Mouse (Mus musculus) lung, postnatal 25 days (tissue): Measurements from ENCODE around the gene Cux1.
A peak's percentile ranks its signal among the peaks of the same experiment; 100 is the strongest.

Experiments used
- DNase-seq: peaks from one replicate; pipeline ENCODE4 v3.0.0; 2022; ENCODE audit warnings: low spot score

Gene Cux1

DNA sequence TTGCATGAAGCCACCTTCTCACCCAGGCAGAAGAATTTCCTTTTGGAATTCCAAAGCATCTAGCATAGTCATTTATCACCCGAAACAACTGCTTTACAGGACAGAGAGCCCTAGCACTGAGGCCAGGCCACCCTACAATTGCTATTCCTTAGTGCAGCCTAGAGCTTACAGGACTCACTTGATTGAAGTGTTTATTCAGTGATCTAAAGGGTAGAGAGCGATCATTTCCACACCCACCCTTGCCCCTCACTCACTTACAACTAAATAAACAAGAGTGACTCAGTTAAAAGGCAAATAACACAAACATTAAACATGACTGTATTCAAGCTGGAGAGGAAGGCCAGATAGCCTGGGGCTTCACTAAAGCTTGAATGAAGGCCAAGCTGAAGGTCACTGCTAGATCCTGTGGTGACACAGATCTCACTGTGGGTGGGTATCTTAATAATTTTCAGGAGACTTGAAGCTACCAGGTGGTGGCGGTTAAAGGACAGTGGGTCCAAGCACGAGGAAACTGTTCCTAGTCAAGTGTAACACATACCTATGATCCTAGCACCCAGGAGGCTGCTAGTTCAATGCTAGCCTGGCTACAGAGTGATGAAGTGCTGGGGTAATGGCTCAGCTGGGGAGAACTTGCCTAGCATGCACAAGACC lies 140.0 kb downstream of the Cux1 start:
- peak; percentile 20 for DNase-seq

DNA sequence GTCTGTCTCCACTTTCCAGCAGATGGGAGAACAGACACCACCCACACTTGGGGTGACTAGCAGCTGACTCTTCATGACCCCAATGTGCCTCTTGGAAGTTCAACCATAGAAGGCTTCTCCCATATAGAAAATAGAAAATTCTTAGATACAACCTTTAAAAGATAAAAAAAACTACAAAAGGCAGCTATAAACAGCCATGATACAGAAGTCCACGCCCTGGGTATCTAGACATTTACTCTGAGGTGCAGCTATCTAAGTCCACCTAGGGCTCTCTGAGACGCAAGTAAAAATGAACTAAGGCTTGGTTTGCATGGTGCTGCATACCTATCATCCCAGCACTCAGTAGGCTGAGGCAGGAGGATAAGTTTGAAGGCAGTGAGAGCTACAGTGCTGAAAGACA lies 144.3 kb downstream of the Cux1 start:
- DNase-seq: no peak

DNA sequence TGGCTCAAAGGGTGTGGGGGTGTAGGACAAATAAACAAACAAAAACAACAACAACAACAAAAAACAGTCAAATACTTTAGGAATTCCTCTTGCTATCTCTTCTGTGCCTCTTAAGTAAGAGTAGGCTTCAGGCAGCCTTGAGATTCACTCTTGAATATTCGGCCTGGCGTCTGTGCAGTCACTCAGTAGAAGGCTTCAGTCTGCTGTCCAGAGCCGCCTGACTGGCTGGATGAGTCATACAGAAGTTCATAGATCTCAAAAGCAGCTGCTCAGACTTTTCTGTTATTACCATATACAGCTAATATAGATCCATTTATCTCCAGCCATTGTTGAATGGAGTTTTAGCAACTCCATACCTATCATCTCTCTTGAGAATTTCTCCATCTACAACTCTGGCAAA lies 145.4 kb downstream of the Cux1 start:
- no peak for DNase-seq

DNA sequence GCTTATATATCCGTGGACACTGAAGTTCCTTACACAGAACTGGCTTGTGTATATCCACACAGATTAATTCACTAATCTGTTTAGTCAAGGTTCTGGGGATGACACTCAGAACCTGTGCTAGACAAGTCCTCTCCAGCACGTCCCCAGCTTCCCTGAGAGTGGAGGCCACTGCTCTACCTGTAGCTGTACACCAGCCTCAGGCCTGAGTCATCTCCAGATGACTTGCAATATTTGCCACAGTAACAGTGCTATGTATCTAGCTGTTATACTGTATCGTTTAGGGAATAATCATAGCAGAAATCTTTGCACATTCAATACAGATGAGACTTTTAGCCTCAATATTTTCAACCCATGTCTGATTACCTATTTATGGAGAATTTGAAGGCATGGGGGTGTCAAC lies 146.0 kb downstream of the Cux1 start:
- no peak for DNase-seq

DNA sequence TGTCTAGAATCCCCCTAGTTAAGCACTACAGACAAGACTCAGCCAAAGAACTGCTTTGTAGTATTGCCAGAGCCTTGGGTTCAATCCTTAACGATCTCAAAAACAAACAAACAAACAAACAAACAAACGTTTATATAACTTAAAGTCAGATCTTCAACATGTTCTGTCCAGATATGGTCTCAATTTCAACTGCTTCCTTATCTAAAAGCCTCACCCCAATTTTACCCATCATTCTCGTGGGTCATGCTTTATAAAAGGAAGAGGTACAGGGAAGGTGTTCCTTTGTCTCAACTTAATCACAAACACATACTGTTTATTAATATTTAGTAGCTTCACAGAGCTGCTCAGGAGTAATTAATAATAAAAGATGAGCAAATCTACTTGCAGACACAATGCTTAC lies 146.9 kb downstream of the Cux1 start:
- no peak for DNase-seq

DNA sequence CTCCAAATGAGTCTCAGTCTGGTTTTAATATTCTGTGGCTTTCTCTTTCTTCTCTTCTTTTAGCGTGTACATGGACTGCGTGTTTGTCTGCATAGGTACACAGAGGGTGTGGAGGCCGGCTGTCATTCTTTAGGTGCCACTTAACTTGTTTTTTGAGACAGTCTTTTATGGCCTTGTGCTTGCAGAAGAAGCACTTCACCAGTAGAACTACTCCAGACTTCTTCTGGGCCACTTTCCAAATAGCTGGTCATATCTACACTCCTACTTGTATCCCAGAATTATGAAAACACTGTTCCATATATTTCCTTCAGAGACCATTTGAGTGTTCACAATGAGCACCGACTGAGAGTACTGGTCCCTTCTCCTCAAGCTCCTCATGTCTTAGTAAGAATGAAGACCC lies 149.4 kb downstream of the Cux1 start:
- DNase-seq: peak; percentile 63

DNA sequence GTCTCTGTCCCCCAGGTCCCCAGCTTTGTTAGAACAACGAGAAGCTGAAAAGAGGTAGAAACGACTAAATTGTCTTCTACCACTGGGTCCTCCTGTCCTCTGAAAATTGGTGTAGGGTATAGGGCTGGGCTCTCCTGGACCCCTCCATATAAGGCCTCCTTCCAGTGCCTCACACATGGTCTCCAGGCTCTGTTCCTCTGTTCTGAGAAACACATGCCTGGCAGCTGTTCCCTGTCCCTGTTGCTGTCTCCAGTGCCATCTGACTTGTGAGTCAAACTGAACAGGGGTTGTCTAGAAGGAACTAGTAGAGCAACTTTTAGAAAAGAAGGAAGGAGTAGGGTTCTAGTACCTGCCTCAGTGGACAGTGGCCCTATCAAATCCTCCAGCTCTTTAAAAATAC lies 152.8 kb downstream of the Cux1 start:
- DNase-seq: no peak

DNA sequence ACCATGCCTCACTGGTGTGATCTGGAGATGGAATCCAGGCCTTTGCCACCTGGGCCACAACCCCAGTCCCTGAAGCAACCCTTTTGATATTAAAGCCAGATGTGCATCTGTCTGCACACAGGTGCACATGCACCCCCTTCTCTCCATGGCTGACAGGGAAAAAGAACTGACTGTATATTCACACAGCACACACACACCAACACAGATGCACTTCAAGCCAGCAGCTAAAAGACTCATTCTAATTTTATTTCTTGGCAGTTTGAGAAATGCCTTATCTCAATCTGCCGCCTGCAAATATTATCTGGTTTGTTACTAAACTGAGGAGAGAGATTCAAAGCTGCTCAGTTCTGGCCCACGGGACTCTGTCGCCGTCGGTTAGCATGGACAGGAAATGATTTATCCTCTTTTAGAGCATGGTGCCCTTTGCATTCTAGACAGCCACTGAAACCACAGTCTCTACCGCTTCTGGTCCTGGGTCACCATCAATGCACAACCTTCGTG lies 156.6 kb downstream of the Cux1 start:
- DNase-seq: no peak

DNA sequence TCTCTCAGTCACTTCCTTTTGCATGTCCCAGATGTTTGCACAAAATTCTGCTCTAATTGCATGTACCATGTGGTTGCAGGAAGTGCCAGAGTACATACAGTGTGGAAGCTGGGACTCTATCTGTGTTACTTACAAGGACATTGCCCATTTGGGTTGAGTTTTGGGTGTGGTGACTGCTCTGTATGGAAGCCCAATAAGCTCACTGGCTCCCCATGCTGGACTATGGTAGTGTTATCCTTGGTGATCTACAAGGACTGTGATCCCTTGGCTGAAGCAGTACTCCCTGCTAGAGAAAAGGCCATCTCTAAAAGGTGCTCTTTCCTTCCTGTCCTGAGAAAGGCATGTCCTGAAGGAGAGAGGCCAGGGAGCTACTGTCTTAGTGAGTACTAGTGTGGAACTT lies 160.9 kb downstream of the Cux1 start:
- DNase-seq: no peak

DNA sequence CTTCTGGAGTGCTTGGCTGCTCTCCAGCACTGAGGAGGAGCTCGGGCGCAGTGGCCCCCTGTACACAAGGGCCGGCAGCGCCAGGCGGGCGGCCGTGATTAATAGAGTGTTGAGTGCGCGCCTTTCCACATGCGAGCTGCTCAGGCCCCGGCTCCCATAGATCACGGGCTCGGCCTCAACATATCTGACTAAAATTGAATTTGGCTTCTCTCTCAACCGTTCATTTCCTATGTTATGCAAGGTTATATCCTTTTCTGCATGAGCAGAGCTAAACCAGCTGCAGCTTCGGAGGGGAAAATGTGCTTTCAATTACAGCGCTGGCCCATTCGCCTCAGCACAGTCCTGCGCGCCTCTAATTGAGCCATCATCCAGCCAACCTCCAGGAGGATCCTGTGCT lies 163.7 kb downstream of the Cux1 start:
- peak; percentile 48 for DNase-seq

DNA sequence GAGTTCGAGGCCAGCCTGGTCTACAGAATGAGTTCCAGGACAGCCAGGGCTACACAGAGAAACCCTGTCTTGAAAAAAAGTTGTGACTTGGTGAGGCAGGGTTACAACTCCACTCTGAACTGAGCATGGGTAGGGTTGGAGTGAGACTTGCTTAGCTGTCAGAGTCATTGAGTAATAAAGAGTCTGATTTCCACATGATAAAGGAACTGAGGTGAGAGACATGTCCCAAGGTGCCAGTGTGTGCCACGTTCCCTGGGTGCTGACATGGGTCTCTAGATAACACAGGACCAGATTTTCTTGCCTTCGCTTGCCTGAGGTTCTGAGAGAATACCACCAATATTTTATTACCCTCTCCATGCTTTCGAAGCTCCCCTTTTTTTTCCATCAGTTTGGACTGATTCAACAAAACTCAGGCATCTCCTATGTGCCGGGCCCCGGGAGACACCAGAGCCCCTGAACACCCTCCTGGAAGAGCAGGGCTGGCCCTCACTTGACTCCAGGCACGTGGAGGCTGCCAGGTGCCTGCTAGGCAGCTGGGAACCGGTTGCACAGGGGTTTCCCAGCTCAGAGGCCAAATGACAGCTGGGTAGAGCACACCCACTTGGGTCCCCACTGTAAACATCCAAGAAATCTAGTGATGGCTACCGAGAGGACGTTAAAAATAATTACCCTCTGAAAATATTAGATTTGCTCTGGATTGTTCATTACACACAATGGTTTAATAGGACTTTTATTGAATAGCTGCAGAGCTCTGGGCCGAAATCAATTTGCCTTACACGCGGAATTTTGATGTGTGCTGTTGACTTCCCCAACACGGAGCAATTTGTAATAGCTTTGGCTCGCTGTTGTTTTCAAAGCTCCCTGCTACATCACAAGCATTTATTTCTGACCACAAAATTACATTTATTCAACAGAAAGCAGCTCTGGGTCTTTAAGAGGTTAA lies 164.4 kb downstream of the Cux1 start:
- no peak for DNase-seq

DNA sequence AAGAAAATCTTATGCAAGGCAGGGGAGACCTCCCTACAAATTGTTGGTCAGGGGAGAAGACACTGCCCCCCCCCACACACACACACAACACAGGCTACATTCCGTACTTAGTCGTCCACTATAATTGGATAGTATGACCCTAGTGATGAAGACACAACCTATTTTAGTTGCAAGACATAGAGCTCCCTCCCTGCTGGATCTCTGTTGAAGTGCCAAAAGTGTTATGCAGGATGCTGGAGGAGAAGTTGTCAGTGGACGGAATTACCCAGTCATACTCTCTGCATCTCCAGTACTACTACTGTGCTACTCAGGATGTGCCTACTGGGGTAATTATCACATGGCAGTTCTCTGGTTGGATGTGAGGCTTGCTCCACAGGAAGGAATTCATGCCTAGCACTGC lies 168.6 kb downstream of the Cux1 start:
- DNase-seq: no peak

DNA sequence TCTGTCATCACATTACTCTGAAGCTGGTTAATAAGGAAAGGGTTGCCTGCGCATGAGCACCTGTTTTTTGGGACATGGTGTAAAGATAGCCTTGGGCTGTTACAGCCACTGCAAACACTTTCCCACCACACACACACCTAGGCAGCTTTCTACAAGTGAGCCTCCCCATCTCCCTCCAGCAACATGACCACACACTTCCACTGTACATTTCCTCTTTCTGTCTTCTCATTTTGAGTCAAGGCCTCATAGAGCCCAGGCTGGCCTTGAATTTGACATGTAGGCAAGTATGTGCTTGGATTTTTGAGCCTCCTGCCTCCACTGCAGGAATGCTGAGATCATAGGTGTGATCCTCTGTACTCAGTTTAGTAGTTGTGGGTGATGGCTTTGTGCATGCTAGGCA lies 170.6 kb downstream of the Cux1 start:
- no peak for DNase-seq

DNA sequence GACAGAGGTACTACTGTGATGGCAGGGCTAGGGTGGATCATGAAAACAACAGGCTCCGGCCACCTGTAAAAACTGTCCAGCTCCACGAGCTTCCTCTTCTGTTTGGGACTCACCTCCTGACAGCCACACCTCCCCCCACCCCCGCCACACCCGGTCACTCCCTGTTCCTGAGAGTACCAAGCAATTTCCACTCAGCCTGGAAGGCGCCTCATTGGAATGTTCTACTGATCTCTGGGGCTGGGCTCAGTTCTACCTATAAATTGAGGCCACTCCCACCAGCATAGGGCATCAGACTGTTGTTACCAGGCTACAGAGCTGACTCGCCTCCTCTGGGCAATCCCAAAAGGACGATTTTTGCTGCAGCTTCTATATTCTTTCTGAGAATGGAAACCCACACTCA lies 171.0 kb downstream of the Cux1 start:
- DNase-seq: peak; percentile 83

DNA sequence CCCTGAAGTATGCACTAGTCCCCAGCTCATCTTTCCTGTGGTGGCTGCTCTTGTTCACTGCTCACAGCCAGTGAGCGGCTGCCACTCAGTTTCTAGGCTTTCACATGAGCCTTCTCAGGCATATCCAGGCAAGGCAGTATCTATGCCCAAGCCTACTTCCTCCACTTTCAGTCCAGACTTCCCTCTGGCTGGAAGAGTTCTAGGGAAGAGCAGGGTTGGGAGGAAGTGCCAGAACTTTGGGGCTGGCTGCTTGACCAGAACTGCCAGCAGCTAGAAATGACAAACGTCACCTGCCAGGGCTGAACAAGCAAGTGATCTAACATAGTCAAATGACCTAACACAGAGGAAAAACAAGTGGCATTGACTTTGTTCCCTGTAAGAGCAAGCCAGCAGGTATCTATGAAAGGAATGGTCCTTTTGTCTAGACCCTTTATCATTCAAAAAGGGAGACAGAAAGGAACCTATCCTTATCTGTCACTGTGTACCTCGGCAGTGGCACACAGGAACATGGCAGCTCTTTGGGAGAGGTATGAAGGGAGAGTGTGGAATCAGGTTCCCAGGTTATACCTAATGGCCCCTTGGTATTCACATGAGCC lies 171.6 kb downstream of the Cux1 start:
- DNase-seq: peak; percentile 28

DNA sequence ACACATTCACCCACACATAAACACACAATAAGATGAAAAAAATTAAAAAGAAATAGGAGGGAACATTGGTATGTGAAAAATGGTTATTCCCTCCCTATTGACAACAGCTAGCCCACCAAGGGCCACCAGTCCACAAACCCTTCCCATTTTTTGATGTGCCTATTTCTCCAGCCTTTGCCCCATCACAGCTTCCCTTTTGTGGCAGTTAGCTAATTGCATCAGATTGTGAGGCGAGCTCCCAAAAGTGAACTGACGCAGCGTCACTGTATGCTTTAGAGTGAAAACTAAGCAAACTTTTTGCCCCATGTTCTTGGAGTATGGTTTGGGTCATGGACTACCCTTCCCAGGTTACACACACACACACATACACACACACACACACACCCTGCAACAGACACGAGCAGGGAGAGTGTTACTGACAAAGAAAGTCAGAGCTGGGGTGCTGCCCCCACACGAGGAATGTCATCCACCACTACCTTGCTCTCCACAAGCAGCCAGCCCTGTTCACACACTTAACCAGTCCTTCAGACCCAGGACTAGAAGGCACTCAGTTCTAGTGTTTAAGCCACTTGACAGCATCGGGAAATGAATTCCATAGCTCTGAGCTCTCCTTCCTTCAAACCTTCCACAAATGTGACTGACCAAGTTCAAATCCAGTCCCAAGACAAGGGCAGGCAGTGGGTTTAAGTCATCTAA lies 172.6 kb downstream of the Cux1 start:
- DNase-seq: peak; percentile 82

DNA sequence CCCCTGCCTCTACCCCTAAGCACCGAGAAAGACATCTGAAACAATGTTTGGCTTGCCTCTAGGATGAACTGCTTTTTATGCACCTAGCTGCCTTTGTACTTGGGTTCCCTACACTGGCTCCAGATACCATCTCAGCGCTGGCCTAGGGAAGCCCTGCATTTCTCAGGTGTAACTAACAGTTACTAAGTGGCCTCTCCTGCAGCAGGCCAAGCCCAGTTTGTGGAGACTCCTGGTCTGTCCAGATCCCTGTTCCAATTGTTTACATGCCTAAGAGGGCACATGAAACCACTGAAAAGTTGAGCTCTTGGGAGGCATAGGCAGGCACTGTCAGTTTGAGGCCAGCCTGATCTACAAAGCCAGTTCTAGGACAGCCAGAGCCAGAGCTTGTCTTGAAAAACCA lies 173.7 kb downstream of the Cux1 start:
- peak; percentile 45 for DNase-seq

DNA sequence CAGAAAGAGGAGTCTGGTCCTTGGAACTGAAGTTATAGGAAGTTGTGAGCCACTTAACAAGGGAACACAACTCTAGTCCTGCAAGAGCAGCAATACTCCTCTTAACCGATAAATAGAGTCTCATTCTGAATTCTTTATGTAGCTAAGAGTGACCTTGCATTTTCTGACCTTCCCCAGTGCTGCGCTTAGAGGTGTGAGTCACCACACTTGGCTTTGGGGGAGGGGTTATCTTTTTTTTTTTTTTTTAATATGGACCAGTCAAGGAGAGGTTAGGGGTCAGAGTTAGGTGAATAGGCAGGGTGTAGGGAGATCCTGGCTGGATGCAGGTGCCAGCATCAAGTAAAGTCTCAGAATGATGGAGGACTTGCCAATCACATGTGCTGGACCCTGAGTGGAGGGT lies 180.5 kb downstream of the Cux1 start:
- no peak for DNase-seq

DNA sequence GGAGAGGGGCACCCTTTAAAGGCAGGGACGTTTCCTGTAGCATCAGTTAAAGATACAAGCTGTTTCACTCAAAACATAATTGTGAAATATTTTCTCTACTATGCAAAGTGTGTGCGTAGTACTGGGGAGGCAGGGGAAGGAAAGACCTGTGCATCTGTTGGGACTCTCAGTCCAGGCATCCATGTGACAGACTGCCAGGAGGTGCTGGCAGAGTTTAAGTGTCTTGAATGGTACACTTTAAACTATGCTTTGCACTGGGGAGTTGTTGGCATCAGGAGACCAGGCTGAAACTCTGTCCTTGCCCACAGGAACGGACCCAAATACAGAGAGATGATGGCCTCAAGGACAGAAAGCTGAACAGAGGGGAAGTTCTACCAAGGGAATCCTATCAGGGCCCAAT lies 182.1 kb downstream of the Cux1 start:
- DNase-seq: no peak

DNA sequence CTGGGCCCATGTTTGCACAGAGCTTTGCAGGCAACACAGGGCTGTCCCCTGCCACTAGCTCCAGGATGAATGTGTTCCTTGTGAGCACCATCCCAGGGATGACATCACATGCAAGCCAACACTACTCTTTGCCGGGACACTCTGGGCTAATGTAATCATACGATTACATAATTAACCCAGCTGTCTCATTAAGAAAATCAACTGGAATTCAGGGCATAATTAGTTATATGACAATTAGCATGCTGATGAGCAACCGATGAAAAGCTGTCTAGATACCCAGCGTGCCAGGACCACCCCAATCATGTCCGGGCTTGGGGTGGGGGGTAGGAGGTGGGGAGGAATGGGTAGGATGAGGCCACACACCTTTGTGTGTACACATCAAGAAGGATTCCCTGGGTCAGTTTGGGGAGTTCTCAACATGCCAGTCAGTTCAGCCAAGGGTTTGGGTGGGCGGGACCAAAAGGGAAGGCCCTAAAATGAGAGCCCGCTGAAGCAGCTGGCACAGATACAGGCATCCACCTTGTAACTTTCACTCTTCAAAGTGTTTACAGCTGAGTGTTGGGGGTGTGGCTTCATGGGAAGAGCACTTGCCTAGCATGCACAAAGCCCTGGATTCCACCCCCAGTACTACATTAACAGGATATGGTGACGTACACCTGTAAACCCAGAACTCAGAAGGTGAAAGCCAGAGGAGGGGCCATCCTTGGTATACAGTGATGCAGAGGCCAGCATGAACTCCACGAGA lies 184.9 kb downstream of the Cux1 start:
- DNase-seq: peak; percentile 70

DNA sequence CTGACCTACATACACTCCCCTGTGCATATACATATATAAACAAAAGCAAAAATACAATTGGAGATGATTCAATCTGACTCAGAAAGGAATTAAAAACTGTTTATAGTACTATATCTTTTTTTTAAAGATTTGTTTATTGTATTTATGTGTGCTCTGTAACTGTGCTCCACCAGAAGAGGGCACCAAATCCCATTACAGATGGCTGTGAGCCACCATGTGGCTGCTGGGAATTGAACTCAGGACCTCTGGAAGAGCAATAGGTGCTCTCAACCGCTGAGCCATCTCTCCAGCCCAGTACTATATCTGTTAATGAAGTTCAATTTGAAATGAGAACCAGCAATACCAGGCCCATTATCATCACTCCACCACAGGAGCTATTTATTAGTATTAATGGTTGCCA lies 187.9 kb downstream of the Cux1 start:
- DNase-seq: no peak

DNA sequence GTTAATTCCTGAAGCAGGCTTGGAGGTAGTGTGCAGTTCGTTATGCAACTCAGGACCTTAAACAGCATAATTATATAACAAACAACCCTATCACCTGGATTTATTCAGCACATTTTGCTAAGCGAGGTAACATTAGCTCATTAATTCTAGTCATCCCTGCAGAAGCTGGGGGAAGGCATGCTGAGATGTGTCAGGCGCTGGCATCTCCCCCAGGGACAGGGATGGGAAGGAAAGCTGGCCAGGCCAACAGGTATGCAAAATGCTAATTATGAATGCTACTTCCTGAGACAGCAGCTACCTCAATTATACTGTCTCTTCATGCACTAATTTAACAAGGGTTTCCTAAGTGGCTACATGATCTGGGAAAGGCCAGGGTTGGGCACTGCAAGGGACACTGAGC lies 190.2 kb downstream of the Cux1 start:
- DNase-seq: no peak
